Mouse (Mus musculus) midbrain, embryonic 13.5 days (tissue): Measurements from ENCODE around the gene Gpx7. TPM values are rescaled to one million over a fixed set of nuclear protein-coding genes. Genes with fewer than 3 reads are reported as not detected.

Source experiments
- ATAC-seq: fragments of 200-750 bp; cut with Nextera tagmentation; 2 replicates; pipeline ENCODE4 v1.8.0; 2017; ENCODE audit warnings: mild to moderate bottlenecking, moderate TSS enrichment, moderate library complexity
- H3K27ac ChIP-seq: fragments of 300-500 bp; sonication (generic); 2 replicates; pipeline ENCODE4 v1.5.1; 2015; ENCODE audit warnings: inconsistent platforms, mild to moderate bottlenecking, moderate library complexity
- H3K27me3 ChIP-seq: fragments of 300-500 bp; sonication (generic); 2 replicates; pipeline ENCODE4 v1.6.1; 2015; ENCODE audit warnings: mild to moderate bottlenecking, inconsistent platforms
- H3K36me3 ChIP-seq: fragments of 300-500 bp; sonication (generic); 2 replicates; pipeline ENCODE4 v1.6.1; 2015; ENCODE audit warnings: mild to moderate bottlenecking, inconsistent platforms
- H3K4me1 ChIP-seq: fragments of 300-500 bp; sonication (generic); replicated peaks from 2 replicates; pipeline ENCODE4 v1.6.1; 2015; ENCODE audit warnings: inconsistent platforms
- H3K4me2 ChIP-seq: fragments of 300-500 bp; sonication (generic); replicated peaks from 2 replicates; pipeline ENCODE4 v1.6.1; 2015; ENCODE audit warnings: moderate library complexity, mild to moderate bottlenecking, inconsistent platforms
- H3K4me3 ChIP-seq: fragments of 300-500 bp; sonication (generic); replicated peaks from 2 replicates; pipeline ENCODE4 v1.5.1; 2015; ENCODE audit warnings: mild to moderate bottlenecking, inconsistent platforms
- H3K9ac ChIP-seq: fragments of 300-500 bp; sonication (generic); replicated peaks from 2 replicates; pipeline ENCODE4 v1.6.1; 2015; ENCODE audit warnings: mild to moderate bottlenecking, inconsistent platforms
- H3K9me3 ChIP-seq: fragments of 300-500 bp; sonication (generic); 2 replicates; pipeline ENCODE4 v1.6.1; 2016; ENCODE audit warnings: mild to moderate bottlenecking, inconsistent platforms
- WGBS: fragments of 180-500 bp; shearing (Covaris S2); methylation state at CpG from one replicate; pipeline ENCODE4 v1.1.7; 2015; 5-methylcytosine and 5-hydroxymethylcytosine counted together
- polyA plus RNA-seq: library from polyadenylated mRNA; unstranded; fragments of >200 nt; fragmentation: Nextera tagmentation; extraction: Ambion mirVana; gene quantifications from 2 replicates; pipeline ENCODE4 v1.2.1, GENCODE M21; 2015

Gene Gpx7
- polyA plus RNA-seq, 1 experiment from 2014 or later, result 26.2 TPM

DNA sequence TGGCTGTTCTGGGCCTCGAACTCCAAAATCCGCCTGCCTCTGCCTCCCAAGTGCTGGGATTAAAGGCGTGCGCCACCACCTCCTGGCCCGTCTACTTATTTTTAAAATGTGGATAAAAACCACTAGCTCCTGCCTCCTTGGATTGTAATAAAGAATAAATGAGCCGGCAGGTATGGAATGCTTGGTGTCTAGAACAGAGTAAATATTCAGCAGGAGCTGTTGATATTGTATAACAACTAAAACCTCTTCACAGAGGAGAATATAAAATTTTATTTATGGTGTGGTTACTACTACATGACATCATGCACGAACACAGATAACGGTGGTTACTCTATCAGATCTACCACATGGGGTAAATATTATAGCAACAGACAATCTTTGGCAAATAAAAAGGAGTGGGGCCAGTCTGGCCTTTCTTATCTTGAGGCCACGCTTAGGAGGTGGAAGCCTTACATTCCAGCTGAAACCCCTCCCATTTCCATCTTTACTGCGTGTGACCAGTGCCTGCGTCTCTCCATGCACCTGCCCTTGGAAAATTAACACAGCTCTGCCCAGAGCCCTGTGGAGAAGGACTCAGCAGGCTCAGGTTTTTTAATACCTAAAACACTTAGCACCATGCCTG, 21.1 kb upstream of the Gpx7 start:
- no peaks in the 10 kb centered on the region for H3K9me3 ChIP-seq
- no peaks in the 10 kb centered on the region for H3K36me3 ChIP-seq
- H3K4me2 ChIP-seq, result no peak overlapping the region
- WGBS, result 83% methylated on average over 11 of the region's 11 CpGs
- no peak overlapping the region for H3K4me3 ChIP-seq
- H3K27ac ChIP-seq, result no peak overlapping the region
- no peak overlapping the region for H3K9ac ChIP-seq
- H3K4me1 ChIP-seq, result peaks cover 25% of the 10 kb centered on the region
- no peak for ATAC-seq
- no peaks in the 10 kb centered on the region for H3K27me3 ChIP-seq

DNA sequence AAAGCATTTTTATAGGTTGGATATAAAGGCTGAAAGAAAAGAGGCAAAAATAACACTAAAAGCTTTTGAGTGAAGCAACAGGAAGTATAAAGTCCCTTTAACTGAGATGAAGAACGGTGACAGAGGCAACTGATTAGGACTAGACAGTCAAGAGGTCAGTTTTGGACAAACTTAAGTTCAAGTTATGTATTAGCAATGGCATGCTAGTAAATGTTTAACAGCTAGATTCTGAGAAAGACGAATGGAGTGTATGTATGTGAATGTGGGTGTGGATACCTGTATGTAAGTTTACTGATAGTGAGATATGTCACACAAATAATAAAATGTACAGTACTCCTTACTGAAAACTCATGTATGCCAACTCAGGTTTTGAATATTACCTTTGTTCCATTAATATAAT, 17.8 kb upstream of the Gpx7 start:
- H3K4me1 ChIP-seq, result no peaks in the 10 kb centered on the region
- H3K36me3 ChIP-seq, result no peaks in the 10 kb centered on the region
- H3K27me3 ChIP-seq, result no peaks in the 10 kb centered on the region
- no peak for ATAC-seq
- 91% methylated on average over 2 of the region's 2 CpGs for WGBS
- no peak overlapping the region for H3K9ac ChIP-seq
- no peak overlapping the region for H3K27ac ChIP-seq
- H3K9me3 ChIP-seq, result no peaks in the 10 kb centered on the region
- H3K4me2 ChIP-seq, result no peak overlapping the region
- H3K4me3 ChIP-seq, result no peak overlapping the region

DNA sequence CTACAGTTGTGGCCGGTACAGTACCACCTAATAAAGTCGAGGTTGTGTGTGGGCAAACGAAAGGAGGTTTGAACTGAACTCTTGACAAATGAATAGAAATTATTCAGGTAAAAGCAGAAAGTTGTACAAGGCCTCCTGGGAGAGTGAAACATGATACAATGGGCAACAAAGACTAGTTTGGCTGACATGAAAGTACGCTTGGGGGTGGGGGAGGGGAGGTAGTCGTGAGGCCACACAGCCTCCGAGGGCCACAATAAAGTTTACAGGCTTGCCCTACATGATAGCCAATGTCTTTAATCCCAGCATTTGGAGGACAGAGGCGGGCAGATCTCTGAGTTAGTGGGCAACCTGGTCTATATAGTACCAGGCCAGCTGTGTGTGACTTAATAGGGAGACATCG, 860 bp upstream of the Gpx7 start:
- no peak overlapping the region for H3K27ac ChIP-seq
- H3K36me3 ChIP-seq, result no peaks in the 10 kb centered on the region
- H3K4me1 ChIP-seq, result peaks cover 16% of the 10 kb centered on the region
- no peak for ATAC-seq
- WGBS, result 37% methylated on average over 8 of the region's 8 CpGs
- H3K27me3 ChIP-seq, result no peaks in the 10 kb centered on the region
- H3K4me2 ChIP-seq, result no peak overlapping the region
- no peak overlapping the region for H3K4me3 ChIP-seq
- H3K9me3 ChIP-seq, result no peaks in the 10 kb centered on the region
- no peak overlapping the region for H3K9ac ChIP-seq

DNA sequence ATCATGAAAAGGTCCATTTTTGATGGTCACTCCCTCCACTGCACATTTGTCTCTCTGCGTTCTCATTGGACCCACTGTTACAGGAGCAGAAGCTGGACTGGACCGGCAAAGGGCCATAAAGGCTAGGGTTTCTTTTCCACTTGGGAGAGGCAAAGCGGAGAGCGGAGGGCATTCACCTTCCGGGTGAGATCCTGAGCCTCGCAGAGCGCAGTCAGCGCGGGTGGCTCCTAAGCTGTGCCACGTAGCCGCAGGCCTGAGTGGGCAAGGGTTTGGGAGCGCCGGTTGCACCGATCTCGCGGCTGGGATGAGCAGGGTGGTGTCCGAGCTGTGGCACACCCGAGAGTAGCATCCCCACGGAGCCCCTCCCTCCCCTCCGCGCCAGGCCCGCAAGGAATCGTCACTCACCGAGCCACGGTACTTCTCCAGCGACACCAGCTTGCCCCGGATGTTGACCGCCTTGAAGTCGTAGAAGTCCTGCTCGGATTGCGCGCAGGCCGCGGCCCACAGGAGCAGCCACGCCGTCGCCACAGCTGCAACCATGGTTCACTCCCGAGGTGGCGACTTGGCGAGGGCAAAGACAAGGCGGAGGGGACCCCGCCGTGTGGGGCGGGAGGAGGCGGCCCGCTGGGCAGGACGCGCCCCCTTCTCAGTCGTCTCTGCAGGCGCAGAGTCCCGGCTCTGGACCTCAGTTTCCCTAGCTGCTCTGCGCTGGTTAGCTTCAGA, 462 bp downstream of the Gpx7 start:
- H3K9me3 ChIP-seq, result no peaks in the 10 kb centered on the region
- H3K4me2 ChIP-seq, result peak overlapping the region; percentile 80
- 0 out of 2 replicates have a peak overlapping the region, but pooled peaks have one; percentile 8 for H3K27ac ChIP-seq
- WGBS, result 2% methylated on average over 51 of the region's 52 CpGs
- H3K36me3 ChIP-seq, result no peaks in the 10 kb centered on the region
- peak; percentile 84 for ATAC-seq
- no peaks in the 10 kb centered on the region for H3K27me3 ChIP-seq
- peak overlapping the region; percentile 46 for H3K4me3 ChIP-seq
- H3K4me1 ChIP-seq, result peaks cover 16% of the 10 kb centered on the region
- H3K9ac ChIP-seq, result peak overlapping the region; percentile 66

DNA sequence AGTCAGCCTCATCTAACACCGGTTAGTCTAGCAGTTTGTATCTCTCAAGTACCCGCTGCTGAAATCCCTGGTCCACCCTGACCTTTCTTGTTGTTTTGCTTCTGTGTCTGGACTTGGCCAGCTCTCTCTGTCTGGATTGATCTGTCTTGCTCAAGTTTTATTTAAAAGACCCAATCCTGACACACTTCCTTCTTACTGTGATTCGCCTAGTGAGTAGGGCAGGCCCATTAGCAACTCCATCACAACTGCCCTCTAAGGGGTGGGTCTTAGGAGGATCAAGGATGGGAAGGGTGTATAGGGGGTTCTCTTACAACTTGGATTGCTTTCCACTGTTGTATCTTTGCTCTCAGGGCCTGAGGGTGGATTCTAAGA, 1.0 kb downstream of the Gpx7 start:
- H3K9ac ChIP-seq, result peak overlapping the region; percentile 66; the same call in 1 of the 2 replicates
- 70% methylated on average over 3 of the region's 3 CpGs for WGBS
- H3K36me3 ChIP-seq, result no peaks in the 10 kb centered on the region
- peak overlapping the region; percentile 80 for H3K4me2 ChIP-seq
- ATAC-seq, result peak; percentile 51; the same call in 1 of the 2 replicates
- H3K27me3 ChIP-seq, result no peaks in the 10 kb centered on the region
- H3K9me3 ChIP-seq, result no peaks in the 10 kb centered on the region
- peak overlapping the region; percentile 46 for H3K4me3 ChIP-seq
- peaks cover 16% of the 10 kb centered on the region for H3K4me1 ChIP-seq
- H3K27ac ChIP-seq, result 0 out of 2 replicates have a peak overlapping the region, but pooled peaks have one; percentile 8

DNA sequence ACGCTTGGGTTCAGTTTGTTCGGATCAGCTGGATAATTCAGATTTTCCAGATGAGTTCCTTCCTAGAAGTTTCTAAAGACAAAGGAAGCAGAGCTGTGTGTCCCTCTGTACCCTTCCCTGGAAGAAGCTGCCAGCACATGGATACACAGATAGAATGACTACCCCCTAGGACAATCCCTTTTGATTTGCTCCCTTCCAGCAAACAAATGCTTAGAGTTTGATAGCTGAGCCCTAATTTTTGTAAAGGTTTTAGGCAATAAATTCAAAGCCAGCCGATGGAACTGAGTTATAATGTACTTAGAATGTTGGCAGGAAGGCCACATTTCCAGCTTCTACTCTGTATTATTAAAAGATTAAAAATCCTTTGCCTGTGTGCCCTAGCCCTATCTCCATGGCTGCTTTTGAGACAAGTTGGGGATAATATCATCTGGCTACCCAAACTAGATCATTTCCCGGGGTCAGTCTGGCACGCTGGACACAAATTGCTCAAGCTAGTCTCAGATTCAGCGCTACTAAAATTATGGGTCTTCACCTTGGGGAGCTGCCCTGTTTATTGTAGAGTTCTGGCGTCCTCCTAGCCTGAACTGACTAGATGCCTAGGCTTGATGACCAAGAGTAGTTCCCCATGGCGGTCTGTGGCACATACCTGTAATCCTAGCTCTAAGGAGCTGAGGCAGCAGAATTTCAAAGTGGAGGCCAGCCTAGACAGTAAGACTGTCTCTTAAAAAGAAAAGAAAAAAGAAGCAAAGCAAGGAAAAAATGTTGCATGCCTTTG, 2.7 kb downstream of the Gpx7 start:
- H3K9ac ChIP-seq, result no peak overlapping the region
- H3K9me3 ChIP-seq, result no peaks in the 10 kb centered on the region
- no peak overlapping the region for H3K4me3 ChIP-seq
- H3K36me3 ChIP-seq, result peaks cover 6% of the 10 kb centered on the region; the same call in 1 of the 2 replicates
- no peak overlapping the region for H3K4me2 ChIP-seq
- no peaks in the 10 kb centered on the region for H3K27me3 ChIP-seq
- ATAC-seq, result no peak
- H3K27ac ChIP-seq, result no peak overlapping the region
- 88% methylated on average over 8 of the region's 8 CpGs for WGBS
- peaks cover 16% of the 10 kb centered on the region for H3K4me1 ChIP-seq

DNA sequence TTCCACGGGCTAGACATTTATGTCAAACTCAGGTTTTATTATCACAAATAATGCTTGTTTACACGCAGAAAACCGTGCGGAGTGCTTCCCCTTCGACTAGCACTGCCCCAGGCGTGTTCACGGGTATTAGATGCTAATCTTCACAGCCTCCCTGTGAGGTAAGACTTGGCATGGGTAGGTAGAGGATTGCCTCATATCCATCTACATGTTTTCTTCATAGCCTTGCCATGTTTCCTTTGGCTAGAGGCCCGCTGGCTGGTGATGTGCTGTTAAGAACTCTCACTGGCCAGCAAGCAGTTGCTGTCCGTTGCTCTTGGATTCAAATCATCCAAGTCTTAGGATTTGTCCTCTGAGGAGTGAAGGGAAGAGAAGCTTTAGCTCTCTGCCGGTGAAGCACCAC, 6.4 kb downstream of the Gpx7 start:
- Histone ChIP-seq H3K4me1 (no peaks in the 10 kb centered on the region), H3K9me3 (no peaks in the 10 kb centered on the region)

DNA sequence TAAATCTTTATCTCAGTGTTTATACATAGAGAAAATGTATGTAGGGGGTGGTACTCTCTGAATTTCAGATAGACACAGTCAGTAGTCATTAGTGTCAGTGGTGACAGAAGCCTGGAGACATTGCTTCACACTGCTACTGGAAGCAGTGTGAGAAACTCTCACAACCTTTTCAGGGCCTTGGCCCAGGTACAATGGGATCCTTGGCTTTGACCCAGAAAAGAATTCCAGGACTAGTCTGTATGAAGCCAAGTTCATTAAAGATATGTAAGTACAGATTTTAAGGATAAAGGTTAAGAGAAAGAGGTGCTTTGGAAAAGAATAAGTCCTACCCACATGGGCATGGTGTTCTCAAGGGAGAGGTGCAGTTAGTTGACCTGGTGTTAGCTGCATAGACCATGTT, 12.5 kb downstream of the Gpx7 start:
- Histone ChIP-seq H3K9ac (no peak overlapping the region), H3K4me3 (no peak overlapping the region), H3K4me2 (no peak overlapping the region), H3K4me1 (no peaks in the 10 kb centered on the region; the same call in 1 of the 2 replicates), H3K27me3 (no peaks in the 10 kb centered on the region), H3K36me3 (no peaks in the 10 kb centered on the region), H3K9me3 (0 out of 2 replicates have a peak, but pooled peaks cover 8% of the 10 kb centered on the region), H3K27ac (no peak overlapping the region)
- no peak for ATAC-seq

More for the DNA sequence above, 6.4 kb downstream of the Gpx7 start:
- Histone ChIP-seq H3K4me3 (no peak overlapping the region), H3K27me3 (no peaks in the 10 kb centered on the region), H3K36me3 (peaks cover 6% of the 10 kb centered on the region; the same call in 1 of the 2 replicates), H3K4me2 (no peak overlapping the region), H3K9ac (no peak overlapping the region), H3K27ac (no peak overlapping the region)
- WGBS, result 94% methylated on average over 10 of the region's 10 CpGs
- no peak for ATAC-seq

DNA sequence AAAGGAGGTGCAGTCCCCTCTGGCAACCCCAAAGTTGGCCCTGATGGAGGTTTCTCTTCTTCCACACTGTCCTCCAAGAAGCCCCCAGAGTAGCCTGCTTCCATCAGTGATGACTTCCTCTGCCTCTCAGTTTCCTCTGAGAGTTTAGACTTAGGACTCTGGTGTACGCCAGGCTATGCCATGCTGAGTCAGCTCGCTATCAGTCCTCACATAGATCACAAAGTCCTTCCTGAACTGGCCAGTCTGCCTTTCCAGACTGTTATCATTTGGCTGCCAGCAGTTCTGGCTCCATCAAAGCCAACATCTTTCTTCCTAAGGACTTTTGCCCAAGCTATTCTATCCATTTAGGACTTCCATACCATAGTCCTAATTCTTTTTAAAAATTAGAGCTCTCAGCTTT, 14.2 kb downstream of the Gpx7 start:
- no peaks in the 10 kb centered on the region for H3K36me3 ChIP-seq
- no peaks in the 10 kb centered on the region for H3K27me3 ChIP-seq
- H3K4me3 ChIP-seq, result no peak overlapping the region
- 0 out of 2 replicates have a peak, but pooled peaks cover 8% of the 10 kb centered on the region for H3K9me3 ChIP-seq
- H3K4me2 ChIP-seq, result no peak overlapping the region
- no peak overlapping the region for H3K9ac ChIP-seq
- peaks cover 17% of the 10 kb centered on the region for H3K4me1 ChIP-seq
- ATAC-seq, result no peak
- 87% methylated on average over 2 of the region's 2 CpGs for WGBS
- no peak overlapping the region for H3K27ac ChIP-seq

DNA sequence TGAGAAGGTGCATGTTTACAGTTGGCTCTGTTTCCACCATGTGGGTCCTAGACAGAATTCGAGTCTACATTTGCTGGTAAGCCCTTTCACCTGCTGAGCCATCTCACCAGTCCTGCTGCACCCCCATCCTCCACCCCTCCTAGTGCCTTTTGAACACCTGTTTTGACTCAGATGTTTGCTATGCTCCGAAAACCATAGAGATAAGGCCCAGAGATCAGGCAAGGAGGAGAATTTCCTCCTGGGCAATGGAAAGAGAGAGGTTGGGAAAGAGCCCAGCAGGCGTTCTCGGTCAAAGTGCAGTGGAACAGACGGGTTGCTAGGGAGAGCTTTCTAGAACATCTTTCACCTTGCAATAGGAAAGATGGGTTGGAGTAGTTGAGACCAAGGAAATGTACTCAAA, 15.6 kb downstream of the Gpx7 start:
- Histone ChIP-seq H3K4me3 (no peak overlapping the region), H3K36me3 (no peaks in the 10 kb centered on the region), H3K27me3 (no peaks in the 10 kb centered on the region), H3K4me2 (no peak overlapping the region), H3K9ac (no peak overlapping the region), H3K27ac (no peak overlapping the region), H3K9me3 (0 out of 2 replicates have a peak, but pooled peaks cover 8% of the 10 kb centered on the region), H3K4me1 (peaks cover 26% of the 10 kb centered on the region)
- 83% methylated on average over 5 of the region's 5 CpGs for WGBS
- ATAC-seq, result no peak

DNA sequence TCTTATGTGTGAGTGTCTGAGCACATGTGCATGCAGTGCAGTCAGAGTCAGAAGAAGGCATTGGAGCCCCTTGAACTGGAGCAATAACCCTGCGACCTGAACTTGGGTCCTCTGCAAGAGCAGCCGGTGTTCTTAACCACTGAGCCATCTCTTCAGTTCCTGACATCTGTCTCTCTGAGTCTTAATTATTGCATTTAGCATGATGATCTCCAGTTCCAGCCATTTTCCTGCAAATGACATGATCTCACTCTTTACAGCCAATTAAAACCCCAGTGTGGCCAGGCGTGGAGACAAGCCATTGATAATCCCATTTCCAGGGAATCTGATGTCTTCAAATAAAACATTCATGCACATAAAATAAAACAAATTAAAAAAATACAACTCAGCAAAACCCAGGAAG, 18.0 kb downstream of the Gpx7 start:
- H3K27me3 ChIP-seq, result peaks cover 13% of the 10 kb centered on the region
- no peak overlapping the region for H3K4me2 ChIP-seq
- no peak overlapping the region for H3K9ac ChIP-seq
- 0 out of 2 replicates have a peak overlapping the region, but pooled peaks have one; percentile 9 for H3K27ac ChIP-seq
- ATAC-seq, result no peak
- WGBS, result 46% methylated on average over 3 of the region's 3 CpGs
- H3K4me3 ChIP-seq, result no peak overlapping the region
- H3K36me3 ChIP-seq, result no peaks in the 10 kb centered on the region
- peaks cover 30% of the 10 kb centered on the region for H3K4me1 ChIP-seq
- H3K9me3 ChIP-seq, result 0 out of 2 replicates have a peak, but pooled peaks cover 3% of the 10 kb centered on the region
